Mouse (Mus musculus): Measurements from ENCODE around the gene Olfr412. TPM values are rescaled to one million over a fixed set of nuclear protein-coding genes. Genes with fewer than 3 reads are reported as not detected.

Gene Olfr412
- polyA plus RNA-seq (2012; rRNA removed), result not detected in 2 replicates

DNA sequence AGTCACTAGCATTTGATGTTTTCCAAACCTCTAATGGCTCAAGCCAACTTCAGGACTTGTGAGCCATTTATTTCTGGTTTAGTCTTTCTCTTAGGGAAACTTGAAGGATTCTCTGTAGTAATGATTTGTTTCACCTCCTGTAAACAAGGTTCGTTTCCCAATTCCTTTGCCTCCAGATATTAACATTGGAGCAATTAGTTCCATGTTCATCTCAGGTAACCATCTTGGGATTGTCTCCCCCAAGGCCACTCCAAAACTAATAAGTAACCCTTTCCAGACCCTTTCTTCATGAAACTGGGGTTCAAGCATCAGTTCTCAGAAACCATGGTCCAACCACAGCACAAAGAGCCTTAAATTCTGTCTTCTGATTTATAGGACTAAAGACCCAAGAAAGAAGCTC is at the start of gene Olfr412:
Olfr412 (plus strand) TSS at position 301 of the 400 bp plus-strand sequence.
- no peak for DNase-seq (ENCODE audit: low read depth)

DNA sequence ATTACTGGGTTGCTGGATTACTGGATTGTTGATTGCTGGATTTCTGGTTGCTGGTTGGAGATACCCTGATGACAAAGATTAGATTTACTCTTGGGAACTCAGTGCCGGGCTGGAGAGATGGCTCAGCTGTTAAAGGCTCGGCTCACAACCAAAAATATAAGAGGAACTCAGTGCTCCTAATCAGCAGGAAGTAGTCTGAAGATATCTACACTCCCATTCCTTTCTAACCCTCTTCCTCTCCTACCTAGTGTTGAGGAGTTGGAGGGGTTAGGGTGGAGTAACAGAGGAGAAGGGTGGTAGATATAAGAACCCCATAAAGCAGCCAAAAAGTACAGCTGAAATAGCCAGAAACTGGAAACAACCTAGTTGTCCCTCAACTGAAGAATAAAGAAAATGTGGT is 35.8 kb upstream of the Olfr412 start:
- DNase-seq (ENCODE audit: low read depth), result no peak

DNA sequence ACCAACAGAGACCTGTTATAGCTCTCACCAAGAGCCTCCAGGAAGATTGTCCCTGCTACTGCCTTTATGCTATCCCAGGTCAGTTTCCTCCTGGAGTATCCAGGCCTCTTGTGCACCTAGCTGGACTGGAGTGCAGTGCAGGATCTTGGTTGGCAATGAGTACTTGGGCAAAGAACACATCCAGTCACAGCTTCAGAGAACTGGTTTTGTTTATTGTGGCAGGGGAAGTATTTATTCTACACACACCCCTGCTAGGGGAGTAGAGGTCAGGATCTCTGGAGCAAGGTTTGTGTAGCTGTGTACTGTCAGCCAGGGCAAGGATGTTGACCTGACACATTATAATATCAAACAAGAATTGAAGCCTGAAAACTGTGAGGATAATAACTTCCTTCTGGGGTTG is 33.1 kb upstream of the Olfr412 start:
- no peak for DNase-seq (ENCODE audit: low read depth)

DNA sequence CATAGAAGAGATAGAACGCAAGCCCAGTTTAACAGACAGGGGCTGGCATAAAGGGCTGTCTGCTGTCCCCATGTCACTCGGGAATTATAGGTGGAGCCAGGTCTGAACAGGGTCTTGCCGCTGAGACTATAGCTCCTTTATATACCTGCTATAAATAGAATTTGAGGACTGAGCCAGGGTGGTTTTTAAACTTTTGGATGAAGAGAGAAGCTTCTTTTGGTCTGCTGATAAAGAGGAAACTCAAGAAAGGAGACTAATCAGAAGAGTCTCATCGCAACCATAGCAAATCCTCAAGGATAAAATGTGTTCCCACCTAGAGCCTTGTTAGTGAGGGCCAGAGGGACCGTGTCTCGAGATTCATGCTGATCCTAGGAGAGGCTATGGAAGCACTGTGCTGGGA is 23.9 kb upstream of the Olfr412 start, which contains the start of gene Olfr410:
Olfr410 (minus strand) TSS at position 101 of the 400 bp plus-strand sequence.
- DNase-seq (ENCODE audit: low read depth), result no peak

DNA sequence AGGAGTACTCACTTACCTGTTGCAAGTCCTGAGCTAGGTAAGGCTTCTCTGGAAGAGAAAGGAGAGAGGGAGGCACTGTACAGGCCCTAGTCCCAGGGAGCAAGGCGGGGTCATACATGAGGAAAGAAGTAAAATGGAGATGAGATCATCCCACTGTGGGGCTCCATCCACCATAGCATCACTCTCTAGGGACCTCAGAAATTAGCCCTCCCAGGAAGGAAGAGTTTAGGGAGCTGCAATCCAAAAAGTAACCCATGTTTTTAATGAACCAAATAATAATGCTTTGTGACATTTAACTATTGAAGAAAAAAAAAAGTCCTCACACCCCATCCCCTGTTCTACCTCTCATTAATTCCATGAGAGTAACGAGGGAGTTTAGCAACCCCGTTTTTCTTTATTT is 9.3 kb upstream of the Olfr412 start, which contains the start of gene Olfr411:
Olfr411 (minus strand) TSS at position 101 of the 400 bp plus-strand sequence.
- DNase-seq (ENCODE audit: low read depth), result no peak

DNA sequence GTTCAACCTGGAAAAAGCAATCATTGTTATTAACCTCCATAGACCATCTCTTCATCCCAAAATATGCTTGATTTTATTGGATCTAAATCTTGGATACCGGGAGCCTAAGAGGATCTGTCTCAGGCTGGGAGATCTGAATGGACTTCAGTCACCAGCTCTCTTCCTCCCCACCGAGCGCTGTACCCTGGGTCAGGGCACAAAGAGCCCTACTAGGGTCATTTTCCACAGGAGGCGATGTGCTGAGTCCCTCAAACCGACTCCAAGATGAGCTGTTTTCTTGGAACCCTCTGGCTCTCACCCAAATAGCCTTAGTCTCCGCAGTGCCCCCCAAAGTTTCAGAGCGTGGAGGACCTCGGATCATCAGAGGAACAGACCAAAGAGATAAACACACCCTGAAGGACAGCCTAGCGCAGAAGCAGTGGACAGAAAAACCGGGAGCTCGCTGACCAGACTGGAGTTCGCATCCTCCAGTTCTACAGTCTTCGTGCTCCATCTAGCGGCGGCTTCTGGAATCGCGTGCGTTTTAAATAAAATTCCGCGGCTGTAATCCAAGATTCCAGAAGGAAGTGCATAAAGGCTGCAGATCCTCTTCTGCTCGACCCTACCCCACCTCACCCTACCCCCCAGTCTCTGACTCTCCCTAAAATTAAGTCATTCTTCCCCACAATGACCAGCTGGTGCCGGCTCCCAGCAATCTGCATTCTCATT is 9.7 kb downstream of the Olfr412 start:
- no peak for DNase-seq (ENCODE audit: low read depth)

DNA sequence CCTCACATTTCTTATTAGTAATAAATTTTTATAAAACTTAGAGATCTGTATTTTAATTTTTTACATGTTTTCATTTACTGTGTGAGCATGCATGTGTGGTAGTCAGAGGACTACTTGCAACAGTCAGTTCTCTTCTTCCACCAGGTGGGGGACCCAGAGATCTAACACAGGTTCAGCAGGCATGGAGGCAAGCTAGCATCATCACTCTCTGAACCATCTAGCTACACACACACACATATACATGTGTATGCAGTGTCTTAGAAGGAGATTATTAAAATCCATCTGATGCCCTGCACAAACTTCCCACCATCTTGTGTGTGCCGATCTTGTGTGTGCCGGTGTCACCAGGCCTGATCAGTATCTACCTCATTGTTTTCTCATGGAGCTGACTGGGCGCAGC is 15.0 kb downstream of the Olfr412 start:
- DNase-seq (ENCODE audit: low read depth), result no peak

DNA sequence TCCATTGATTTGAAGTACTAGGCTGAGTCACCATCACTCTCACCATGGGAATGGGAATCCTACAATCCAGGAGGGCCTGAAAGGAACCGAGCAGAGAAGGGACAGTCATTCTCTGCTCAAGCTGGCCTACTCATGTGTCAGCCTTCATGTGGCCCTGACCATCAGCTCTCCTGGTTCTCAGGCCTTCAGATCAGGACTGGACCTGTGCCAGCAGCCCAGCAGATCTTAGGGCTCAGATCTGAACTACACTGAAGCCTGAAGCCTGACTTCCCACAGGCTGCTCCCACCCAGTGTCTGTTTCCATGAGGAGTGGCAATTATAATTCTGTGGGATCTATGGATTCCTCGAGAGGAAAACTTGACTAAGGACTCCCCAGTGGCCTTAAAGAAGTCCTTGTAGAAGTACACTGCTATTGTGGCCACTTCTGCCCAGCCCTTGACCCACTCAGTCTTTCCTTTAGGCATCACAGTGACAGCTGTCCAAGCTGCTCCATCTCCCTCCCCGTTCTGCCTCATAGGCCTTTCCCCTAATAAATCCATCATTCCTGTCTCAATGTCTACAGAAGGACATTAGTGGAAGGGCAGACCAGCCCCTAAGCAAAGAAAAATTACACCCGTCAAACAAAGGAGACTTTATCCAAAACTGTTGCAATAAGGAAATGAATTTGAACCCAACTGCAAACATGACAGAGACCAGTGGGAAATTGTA is 17.5 kb downstream of the Olfr412 start:
- no peak for DNase-seq (ENCODE audit: low read depth)

DNA sequence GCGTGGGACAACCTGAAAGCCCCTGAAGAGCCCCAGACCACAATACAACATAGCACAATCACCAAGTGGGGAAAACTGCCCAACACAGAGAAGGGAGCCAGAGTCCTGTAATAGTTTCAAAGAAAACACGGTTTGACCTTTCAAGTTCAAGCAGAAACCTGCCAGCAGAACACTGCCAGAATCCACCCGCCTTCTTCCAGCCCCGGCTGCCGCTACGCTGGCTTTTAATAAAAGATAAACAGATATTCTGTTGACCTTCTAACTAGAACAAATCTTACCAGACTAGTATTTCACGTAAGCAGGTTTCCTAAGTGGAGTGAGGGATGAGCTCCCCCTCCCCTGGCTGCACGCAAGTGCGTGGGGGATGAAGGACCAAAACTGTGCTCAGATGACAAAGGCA is 23.8 kb downstream of the Olfr412 start:
- no peak for DNase-seq (ENCODE audit: low read depth)

DNA sequence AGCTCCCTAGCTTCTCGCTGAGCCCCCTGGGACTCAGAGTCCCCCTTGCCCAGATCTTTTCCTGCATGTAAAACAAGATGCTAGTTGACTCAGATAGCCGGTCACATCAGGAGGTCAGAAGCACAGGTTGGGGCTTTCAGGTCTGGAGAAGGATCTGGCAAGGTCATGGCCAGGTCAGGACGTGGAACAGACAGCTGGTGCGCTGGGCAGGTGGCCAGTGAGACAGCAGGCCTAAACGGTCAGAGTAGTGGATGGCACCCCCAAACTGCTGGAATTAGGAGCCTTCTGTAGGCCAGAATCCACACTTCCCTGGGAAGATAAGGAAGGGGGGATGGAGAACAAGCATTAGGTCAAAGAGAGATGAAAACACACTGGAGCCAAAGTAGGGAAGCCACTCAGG is 25.3 kb downstream of the Olfr412 start:
- no peak for DNase-seq (ENCODE audit: low read depth)

DNA sequence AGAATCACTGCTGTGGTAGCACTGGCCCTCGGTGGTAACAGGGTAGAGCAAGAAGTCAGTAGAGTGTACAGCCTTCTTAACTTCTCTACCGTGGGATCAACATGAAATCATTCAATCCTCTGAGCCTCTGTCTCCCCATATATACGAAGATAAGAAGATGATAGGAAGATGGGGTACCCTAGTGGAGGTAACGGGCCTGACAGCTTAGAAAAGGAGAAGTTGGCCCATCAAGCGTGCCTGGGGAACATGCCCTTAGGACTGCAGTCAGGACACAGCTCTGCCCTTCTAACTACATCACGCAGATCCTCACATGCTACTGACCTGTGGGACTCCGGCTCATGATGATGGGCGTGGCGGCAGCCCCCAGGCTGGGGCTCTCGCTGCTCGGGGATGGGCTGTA is 30.0 kb downstream of the Olfr412 start:
- no peak for DNase-seq (ENCODE audit: low read depth)

DNA sequence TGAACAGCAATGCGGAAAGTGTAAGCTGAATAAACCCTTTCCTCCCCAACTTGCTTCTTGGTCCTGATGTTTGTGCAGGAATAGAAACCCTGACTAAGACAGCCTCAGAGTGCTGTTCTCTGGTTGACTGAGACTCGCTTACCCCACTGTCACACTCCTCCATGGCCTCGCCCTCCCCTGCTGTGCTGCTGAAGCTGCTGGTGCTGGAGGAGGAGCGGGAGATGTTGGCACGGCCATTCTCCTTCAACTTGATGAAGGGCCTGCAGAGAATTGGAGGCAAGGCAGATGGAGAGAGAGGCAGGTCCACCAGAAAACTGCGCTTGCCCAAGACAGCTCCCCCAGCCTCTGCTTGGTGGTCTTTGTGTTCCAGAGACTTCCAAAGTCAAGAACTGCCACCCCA is 31.0 kb downstream of the Olfr412 start:
- DNase-seq (ENCODE audit: low read depth), result no peak

DNA sequence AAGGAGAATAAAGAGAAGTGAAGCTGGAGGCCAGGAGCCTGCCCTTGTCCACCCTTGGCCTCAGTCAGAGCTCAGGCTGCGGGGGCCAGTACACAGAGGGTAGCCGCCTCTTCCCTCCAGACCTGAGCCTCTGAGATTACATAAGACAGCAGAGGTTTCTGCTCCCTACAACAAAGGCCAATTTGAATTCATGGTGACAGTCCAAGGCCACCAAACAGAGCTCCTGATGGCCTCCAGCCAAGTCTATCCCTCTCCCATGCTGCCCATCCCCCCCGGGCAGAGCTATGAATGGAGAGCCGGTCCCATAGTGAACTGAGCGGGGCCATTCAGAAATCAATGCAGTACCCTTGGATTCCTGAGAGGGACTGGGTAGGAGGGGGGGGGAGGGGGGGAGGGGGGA is 31.6 kb downstream of the Olfr412 start:
- no peak for DNase-seq (ENCODE audit: low read depth)

DNA sequence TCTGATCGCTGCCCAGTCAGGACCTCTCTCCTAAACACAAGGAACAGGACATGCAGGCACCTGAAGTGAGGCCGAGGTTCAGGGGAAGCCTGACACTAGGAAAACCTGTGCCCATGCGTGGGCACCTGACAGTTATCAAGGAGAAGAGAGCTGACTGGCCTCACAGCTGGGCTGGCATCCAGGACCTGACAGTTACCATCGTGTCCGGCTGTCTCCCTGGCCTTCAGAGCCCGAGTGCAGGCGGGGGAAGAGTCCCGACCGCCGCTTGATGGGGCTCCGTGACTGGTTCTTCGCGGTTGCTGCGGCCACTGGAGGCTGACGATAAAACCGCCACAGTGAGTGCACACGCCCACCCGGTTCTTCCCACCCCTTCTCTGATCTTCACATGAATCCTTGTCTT is 33.7 kb downstream of the Olfr412 start:
- DNase-seq (ENCODE audit: low read depth), result no peak

DNA sequence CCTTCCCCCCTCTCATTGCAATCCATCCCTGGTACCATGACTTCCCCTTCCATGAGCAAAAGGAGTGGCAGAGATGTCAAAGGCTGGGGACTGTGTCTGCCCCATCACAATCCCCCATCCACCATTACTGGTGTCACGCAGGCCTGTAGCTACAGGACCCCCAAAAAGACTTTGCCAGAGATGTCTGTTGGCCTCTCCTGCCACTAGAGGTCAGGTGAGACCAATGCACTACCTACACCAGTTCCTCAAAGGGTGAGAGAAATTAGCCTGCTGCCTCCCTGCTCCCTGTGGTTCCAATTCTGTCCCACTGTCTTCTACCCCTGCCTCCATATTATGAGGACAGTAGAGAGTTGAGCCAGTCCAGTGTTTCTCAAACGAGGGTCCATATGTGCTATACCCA is 40.3 kb downstream of the Olfr412 start:
- no peak for DNase-seq (ENCODE audit: low read depth)

DNA sequence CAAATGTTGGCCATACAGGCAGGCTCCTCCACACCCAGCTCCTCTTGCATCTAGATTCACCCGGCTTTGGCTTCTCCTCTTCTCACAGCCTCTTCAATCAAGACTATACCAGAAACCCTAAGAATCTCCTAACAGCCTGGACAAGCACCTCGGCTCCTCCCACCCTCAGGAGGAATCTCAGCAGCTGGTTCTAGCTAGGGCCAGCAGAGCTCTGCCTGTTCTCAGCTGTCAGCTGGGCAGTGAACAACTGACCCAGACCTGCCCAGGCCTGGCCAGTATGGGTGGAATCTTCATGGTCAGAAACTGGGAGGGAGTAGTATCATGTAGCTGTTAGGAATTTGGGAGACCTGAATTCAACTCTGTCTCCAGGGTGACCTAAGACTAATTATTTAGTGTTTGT is 42.3 kb downstream of the Olfr412 start:
- no peak for DNase-seq (ENCODE audit: low read depth)

DNA sequence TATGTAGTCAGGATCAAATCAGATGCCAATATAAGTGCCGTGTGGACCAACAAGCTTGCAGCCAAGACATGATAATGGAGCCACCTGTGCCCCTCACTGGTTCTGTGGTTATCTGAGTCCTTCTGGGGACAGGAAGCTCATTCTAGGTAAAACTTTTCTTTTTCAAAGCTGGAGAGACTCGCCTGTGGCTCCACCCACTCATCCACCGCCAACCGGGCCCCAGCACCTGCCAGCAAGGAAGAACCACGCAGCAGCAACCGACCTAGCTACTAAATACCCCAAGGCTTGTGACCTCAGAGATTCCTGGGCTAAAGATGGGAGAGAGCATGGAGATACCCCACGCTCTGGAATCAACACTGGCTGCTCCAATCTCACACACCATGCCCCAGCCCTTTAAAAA is 43.3 kb downstream of the Olfr412 start:
- no peak for DNase-seq (ENCODE audit: low read depth)

DNA sequence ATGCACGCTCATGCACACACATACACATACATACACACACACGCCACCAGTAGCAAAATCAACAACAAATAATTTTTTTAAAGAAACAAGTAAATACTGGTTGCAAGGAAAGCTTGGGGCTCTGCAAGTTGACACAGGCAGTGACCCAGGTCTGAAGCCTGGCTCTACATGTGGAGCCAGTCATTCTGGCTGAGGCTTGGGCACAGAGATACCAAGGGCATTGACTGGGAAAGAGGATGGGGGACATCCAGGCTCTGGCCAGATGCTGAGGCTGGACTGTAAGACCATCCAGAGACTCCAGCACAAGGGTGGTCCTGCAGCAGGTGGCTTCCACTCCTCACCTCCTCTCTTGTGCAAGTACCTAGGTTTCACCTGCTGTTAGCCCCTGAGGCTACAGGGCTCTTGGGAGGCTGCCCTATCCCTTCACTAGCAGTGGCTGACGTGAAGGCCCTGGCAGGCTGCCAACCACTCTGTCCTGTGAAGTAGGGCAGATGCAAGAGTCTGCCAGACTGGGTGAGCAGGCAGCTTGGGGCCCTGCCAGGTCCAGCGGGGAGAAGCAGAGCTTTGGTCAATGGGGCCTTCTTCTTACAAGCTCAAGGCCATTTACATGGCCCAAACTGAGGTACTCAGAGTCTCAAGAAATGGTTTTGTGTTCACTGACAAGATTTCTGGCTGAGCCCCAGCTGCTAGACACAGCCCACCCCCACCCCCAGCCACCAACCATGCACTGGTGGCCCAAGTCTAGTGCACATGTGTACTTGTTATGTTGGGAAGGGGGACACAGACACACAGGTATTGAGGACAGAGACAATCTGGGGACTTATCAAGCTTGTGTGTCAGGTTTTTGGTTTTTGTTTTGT is 46.9 kb downstream of the Olfr412 start:
- peak; percentile 75 for DNase-seq (ENCODE audit: low read depth)

DNA sequence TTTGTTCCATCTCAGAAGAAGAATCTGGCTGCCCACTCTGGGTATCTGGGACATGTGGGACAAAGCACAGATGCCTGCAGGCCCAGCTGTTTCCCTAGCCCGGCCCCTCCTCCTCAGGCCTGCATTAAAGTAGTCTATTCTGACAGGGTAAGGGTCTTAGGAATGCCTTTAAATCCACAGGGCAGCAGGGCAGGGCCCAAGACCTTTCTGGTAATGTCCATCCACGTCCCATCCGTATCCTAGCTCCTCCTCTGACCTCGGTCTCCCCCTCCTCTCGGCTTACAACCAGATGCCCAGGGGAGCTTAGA is 47.5 kb downstream of the Olfr412 start:
- DNase-seq (ENCODE audit: low read depth), result no peak

DNA sequence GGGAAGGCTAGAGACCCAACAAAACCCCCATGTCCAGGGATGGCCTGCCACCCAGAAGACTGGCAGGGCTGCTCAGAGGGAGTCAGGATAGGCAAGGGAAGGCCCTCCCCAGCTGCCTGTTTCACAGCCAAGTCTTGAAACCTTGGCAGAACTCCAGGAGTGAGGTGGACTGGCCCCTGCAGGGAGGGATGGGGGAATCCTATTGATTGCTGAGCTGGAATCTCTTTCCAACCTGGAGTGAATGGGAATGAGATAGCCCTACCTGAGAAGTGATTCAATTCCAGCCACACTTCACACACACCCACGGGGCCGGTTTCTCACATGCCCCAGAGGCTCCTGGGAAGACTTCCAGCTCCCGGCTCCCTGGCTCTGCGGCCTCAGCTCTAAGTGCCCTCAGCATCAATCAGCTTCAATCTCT is 47.9 kb downstream of the Olfr412 start:
- no peak for DNase-seq (ENCODE audit: low read depth)

DNA sequence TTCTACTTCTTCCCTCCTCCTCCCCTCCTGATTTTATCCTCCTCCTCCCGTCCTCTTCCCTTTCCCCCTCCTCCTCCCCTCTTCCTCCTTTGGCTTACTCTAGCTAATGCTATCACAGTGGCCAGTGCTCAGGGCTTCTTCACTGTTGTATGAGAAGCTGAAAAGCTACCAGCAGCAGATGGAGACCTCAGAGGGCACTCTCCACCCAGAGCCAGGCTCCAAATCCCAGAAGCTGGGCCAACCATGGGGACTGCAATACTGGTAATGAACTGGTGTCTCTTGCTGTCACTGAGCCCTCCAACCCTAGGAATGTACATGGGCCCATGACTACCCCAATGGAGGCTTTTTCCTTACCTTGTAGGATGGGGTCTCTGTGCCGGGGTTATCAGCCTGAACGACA is 50.1 kb downstream of the Olfr412 start:
- DNase-seq (ENCODE audit: low read depth), result no peak

DNA sequence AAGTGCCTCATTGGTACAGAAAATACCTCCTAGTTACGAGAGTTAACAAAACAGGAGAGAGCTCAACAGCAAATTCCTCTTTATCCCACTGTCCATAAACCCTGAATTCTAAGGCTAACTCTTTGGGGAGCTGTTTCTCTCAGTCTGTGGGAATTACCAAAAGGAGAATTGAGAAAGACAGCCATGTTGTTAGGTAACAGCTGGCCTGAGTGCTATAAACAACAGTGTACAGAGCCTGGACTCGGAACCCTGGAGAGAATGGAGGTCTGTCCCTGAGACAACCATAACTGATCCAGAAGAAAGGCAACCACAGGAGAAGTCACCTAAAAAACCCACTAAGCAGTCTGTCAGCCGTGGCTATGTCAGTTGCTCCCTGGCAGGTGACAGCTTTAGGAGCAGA is 50.6 kb downstream of the Olfr412 start:
- no peak for DNase-seq (ENCODE audit: low read depth)
